In genomic region chr9:103892827-103893226, GRCm38 (mm10) we compare ENCODE assay signal across 18 mouse cellular contexts.
DNase-seq lines count a peak whose midpoint lies in the region; ATAC-seq lines count a peak whose summit lies in the region.
"Had no signal": no experiment of that assay in that cellular context is flagged by ENCODE, and none has a peak within 500 bp of the region (broad histone marks: within the 10 kb centered on the region; RNA-seq: fewer than 3 reads in every experiment).

No protein-coding gene starts in this region.

- no peak overlapping the region for H3K4me2 ChIP-seq in heart, embryonic 13.5 days
- H3K4me2 ChIP-seq in heart, embryonic 11.5 days, result no peak overlapping the region
- H3K4me2 ChIP-seq in lung, embryonic 16.5 days (ENCODE audit: low read depth, low read length), result no peak overlapping the region
- no peak overlapping the region for H3K4me2 ChIP-seq in intestine, embryonic 16.5 days (ENCODE audit: low read depth, low read length)
- H3K4me2 ChIP-seq: embryonic facial prominence, embryonic 13.5 days; forebrain, embryonic 12.5 days; hindbrain, embryonic 15.5 days had no signal

- WGBS in heart, embryonic 13.5 days, result 55% methylated on average over 4 of the region's 4 CpGs
- 58% methylated on average over 4 of the region's 4 CpGs for WGBS in heart, embryonic 11.5 days (ENCODE audit: insufficient replicate concordance)
- 48% methylated on average over 4 of the region's 4 CpGs for whole genome bisulfite sequencing in lung, embryonic 16.5 days
- WGBS in intestine, embryonic 16.5 days, result 41% methylated on average over 4 of the region's 4 CpGs

- no peak for DNase-seq in lung, postnatal 4 days
- DNase-seq in MN1 (ENCODE audit: low spot score), result peak; percentile 22
- no peak for DNase-seq in thymus, postnatal 14 days
- DNase-seq: adrenal gland, adult 2 months; adrenal gland, postnatal 25 days; cerebellum, adult 18-20 months; cerebellum, adult 9-11 months; cerebellum, postnatal 36 days; gastrocnemius, postnatal 14 days had no signal

- no peaks in the 10 kb centered on the region for H3K36me3 ChIP-seq in heart, embryonic 13.5 days
- H3K36me3 ChIP-seq in heart, embryonic 11.5 days (ENCODE audit: control insufficient read depth, insufficient read depth, low read length), result no peaks in the 10 kb centered on the region
- H3K36me3 ChIP-seq in lung, embryonic 16.5 days (ENCODE audit: control insufficient read depth, insufficient read depth, low read length), result no peaks in the 10 kb centered on the region
- no peaks in the 10 kb centered on the region for H3K36me3 ChIP-seq in intestine, embryonic 16.5 days (ENCODE audit: control insufficient read depth, insufficient read depth, low read length)
- H3K36me3 ChIP-seq: embryonic facial prominence, embryonic 13.5 days; forebrain, embryonic 12.5 days; hindbrain, embryonic 15.5 days had no signal

- H3K4me1 ChIP-seq in heart, embryonic 13.5 days, result peaks cover 6% of the 10 kb centered on the region
- no peaks in the 10 kb centered on the region for H3K4me1 ChIP-seq in heart, embryonic 11.5 days (ENCODE audit: control insufficient read depth, insufficient read depth, low read length)
- no peaks in the 10 kb centered on the region for H3K4me1 ChIP-seq in lung, embryonic 16.5 days (replicated peaks; ENCODE audit: control insufficient read depth, insufficient read depth, low read length)
- no peaks in the 10 kb centered on the region for H3K4me1 ChIP-seq in intestine, embryonic 16.5 days (ENCODE audit: control insufficient read depth, insufficient read depth, low read length)
- H3K4me1 ChIP-seq: embryonic facial prominence, embryonic 13.5 days; forebrain, embryonic 12.5 days; hindbrain, embryonic 15.5 days had no signal

- H3K27me3 ChIP-seq in heart, embryonic 13.5 days (replicated peaks), result no peaks in the 10 kb centered on the region
- no peaks in the 10 kb centered on the region for H3K27me3 ChIP-seq in heart, embryonic 11.5 days (ENCODE audit: control insufficient read depth, insufficient read depth, low read length)
- H3K27me3 ChIP-seq in lung, embryonic 16.5 days (ENCODE audit: control insufficient read depth, insufficient read depth, low read depth, low read length), result no peaks in the 10 kb centered on the region
- no peaks in the 10 kb centered on the region for H3K27me3 ChIP-seq in intestine, embryonic 16.5 days (replicated peaks; ENCODE audit: control insufficient read depth, insufficient read depth, low read length)
- H3K27me3 ChIP-seq: CH12.LX; embryonic facial prominence, embryonic 13.5 days; forebrain, embryonic 12.5 days; hindbrain, embryonic 15.5 days had no signal

- H3K4me3 ChIP-seq in heart, embryonic 13.5 days, result no peak overlapping the region
- no peak overlapping the region for H3K4me3 ChIP-seq in heart, embryonic 11.5 days (ENCODE audit: low read depth, low read length)
- H3K4me3 ChIP-seq in lung, embryonic 16.5 days (ENCODE audit: low read length), result no peak overlapping the region
- no peak overlapping the region for H3K4me3 ChIP-seq in intestine, embryonic 16.5 days (ENCODE audit: low read length)
- H3K4me3 ChIP-seq: embryonic facial prominence, embryonic 13.5 days; forebrain, embryonic 12.5 days; hindbrain, embryonic 15.5 days had no signal

- H3K27ac ChIP-seq in heart, embryonic 13.5 days (replicated peaks), result peak overlapping the region; percentile 25; the same call in 1 of the 2 replicates
- no peak overlapping the region for H3K27ac ChIP-seq in heart, embryonic 11.5 days (ENCODE audit: low read depth, low read length)
- H3K27ac ChIP-seq in lung, embryonic 16.5 days (ENCODE audit: low read length), result no peak overlapping the region
- no peak overlapping the region for H3K27ac ChIP-seq in intestine, embryonic 16.5 days (ENCODE audit: low read length)
- H3K27ac ChIP-seq: embryonic facial prominence, embryonic 13.5 days; forebrain, embryonic 12.5 days; hindbrain, embryonic 15.5 days had no signal

- no peaks in the 10 kb centered on the region for H3K9me3 ChIP-seq in heart, embryonic 13.5 days
- H3K9me3 ChIP-seq in heart, embryonic 11.5 days (replicated peaks; ENCODE audit: control insufficient read depth, low read length), result no peaks in the 10 kb centered on the region
- H3K9me3 ChIP-seq in lung, embryonic 16.5 days (ENCODE audit: control insufficient read depth, low read length), result no peaks in the 10 kb centered on the region
- H3K9me3 ChIP-seq in intestine, embryonic 16.5 days (ENCODE audit: control insufficient read depth, low read length), result no peaks in the 10 kb centered on the region
- H3K9me3 ChIP-seq: embryonic facial prominence, embryonic 13.5 days; forebrain, embryonic 12.5 days; hindbrain, embryonic 15.5 days had no signal

- no peak overlapping the region for H3K9ac ChIP-seq in heart, embryonic 13.5 days
- H3K9ac ChIP-seq in heart, embryonic 11.5 days (ENCODE audit: low read depth, low read length), result no peak overlapping the region
- no peak overlapping the region for H3K9ac ChIP-seq in lung, embryonic 16.5 days (ENCODE audit: low read length)
- H3K9ac ChIP-seq in intestine, embryonic 16.5 days (ENCODE audit: low read depth, low read length), result no peak overlapping the region
- H3K9ac ChIP-seq: embryonic facial prominence, embryonic 13.5 days; forebrain, embryonic 12.5 days; hindbrain, embryonic 15.5 days had no signal

- no peak for ATAC-seq in heart, embryonic 13.5 days (ENCODE audit: extremely low read depth, insufficient number of reproducible peaks, low FRiP score, low TSS enrichment)
- ATAC-seq in heart, embryonic 11.5 days (replicated peaks; ENCODE audit: insufficient number of reproducible peaks, low FRiP score, low TSS enrichment), result no peak
- ATAC-seq in lung, embryonic 16.5 days (ENCODE audit: low read depth), result peak; percentile 90
- ATAC-seq in intestine, embryonic 16.5 days, result 0 out of 2 replicates have a peak, but pooled peaks have one; percentile 13
- ATAC-seq: forebrain, embryonic 16.5 days had no signal

Comparison
In these comparisons a context has a peak if more than half of its experiments do, and no peak if none do; other contexts are left out.
1. ATAC-seq: peak in lung, embryonic 16.5 days (single experiment) and intestine, embryonic 16.5 days (single experiment); none in heart, embryonic 13.5 days (single experiment) and heart, embryonic 11.5 days (single experiment).